Mouse (Mus musculus): ENCODE data around the gene Nf1. TPM values are rescaled to one million over a fixed set of nuclear protein-coding genes. Genes with fewer than 3 reads are reported as not detected.

The Nf1 gene
- polyA plus RNA-seq, 1 experiment, result 14.9 TPM

GRCm38 (mm10) chr11:79483876-79484528 lies 144.5 kb downstream of the Nf1 start:
- 76% methylated on average over 7 of the region's 7 CpGs for WGBS
- Histone ChIP-seq H3K4me1 (ENCODE audit: control insufficient read depth, insufficient read depth, low read length) (peaks cover under 1% of the 10 kb centered on the region; the same call in 1 of the 2 replicates), H3K4me3 (replicated peaks; ENCODE audit: extremely low read depth, low read depth, low read length) (no peak overlapping the region)
- no peak for DNase-seq
- TF ChIP-seq POLR2A (IDR thresholded peaks at IDR 0.05; ENCODE audit: borderline replicate concordance, extremely low read depth, low read depth, low read length) (no peak), CTCF (IDR thresholded peaks at IDR 0.05; ENCODE audit: insufficient read depth, low read length) (no peak)

GRCm38 (mm10) chr11:79484721-79485120 lies 145.2 kb downstream of the Nf1 start:
- DNase-seq, result no peak
- peaks cover 2% of the 10 kb centered on the region for H3K4me1 ChIP-seq (ENCODE audit: control insufficient read depth, insufficient read depth, low read length)
- TF ChIP-seq POLR2A (IDR thresholded peaks at IDR 0.05; ENCODE audit: borderline replicate concordance, extremely low read depth, low read depth, low read length) (no peak), CTCF (IDR thresholded peaks at IDR 0.05; ENCODE audit: insufficient read depth, low read length) (no peak)
- no peak overlapping the region for H3K4me3 ChIP-seq (replicated peaks; ENCODE audit: extremely low read depth, low read depth, low read length)

DNA sequence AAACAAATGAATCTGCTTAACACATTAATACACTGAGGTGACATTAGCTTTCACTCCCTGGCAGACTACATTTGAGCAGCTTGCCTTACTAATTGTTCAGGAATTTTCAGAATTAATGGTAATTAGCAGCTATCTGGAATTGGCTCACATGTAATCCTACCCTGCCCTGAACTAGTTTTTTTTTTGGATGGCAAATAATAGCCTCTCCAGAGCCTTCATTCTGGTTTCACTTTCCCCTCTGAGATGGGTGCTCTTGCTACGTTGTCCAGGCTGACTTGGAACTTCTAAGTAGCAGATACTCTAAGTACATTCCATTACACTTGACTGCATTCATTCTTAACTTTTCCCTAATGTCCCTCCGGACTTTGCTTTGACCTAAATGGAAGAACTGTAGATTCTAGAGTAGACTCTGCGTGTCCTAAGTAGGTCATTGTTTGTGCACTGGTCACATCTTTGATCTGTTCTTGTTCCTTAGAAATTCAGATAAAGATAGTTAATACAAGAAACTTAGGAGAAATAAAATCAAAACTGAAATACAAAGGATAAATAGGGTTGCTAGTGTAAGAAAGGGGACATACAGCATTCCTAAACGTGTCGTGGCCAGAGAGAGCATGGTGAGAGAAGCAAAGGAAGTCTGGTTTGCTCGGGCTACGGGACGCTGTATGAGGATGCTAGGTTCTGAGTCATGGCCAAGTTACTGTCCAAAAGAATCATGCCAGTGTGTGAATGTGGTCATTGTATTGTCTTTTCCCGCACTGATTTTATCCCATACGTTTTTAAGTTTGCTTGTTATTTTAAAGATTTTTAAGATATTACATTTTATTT lies 155.7 kb downstream of the Nf1 start:
- Histone ChIP-seq H3K4me3 (replicated peaks; ENCODE audit: extremely low read depth, low read depth, low read length) (peak overlapping the region; percentile 49), H3K4me1 (ENCODE audit: control insufficient read depth, insufficient read depth, low read length) (peaks cover 7% of the 10 kb centered on the region)
- DNase-seq, result no peak
- TF ChIP-seq CTCF (IDR thresholded peaks at IDR 0.05; ENCODE audit: insufficient read depth, low read length) (no peak), POLR2A (IDR thresholded peaks at IDR 0.05; ENCODE audit: borderline replicate concordance, extremely low read depth, low read depth, low read length) (no peak)
- 30% methylated on average over 10 of the region's 10 CpGs for WGBS

GRCm38 (mm10) chr11:79502917-79503316 lies 163.4 kb downstream of the Nf1 start:
- H3K4me1 ChIP-seq (ENCODE audit: control insufficient read depth, insufficient read depth, low read length), result no peaks in the 10 kb centered on the region
- H3K4me3 ChIP-seq (replicated peaks; ENCODE audit: extremely low read depth, low read depth, low read length), result no peak overlapping the region
- no peak for TF ChIP-seq CTCF (IDR thresholded peaks at IDR 0.05; ENCODE audit: insufficient read depth, low read length)
- TF ChIP-seq POLR2A (IDR thresholded peaks at IDR 0.05; ENCODE audit: borderline replicate concordance, extremely low read depth, low read depth, low read length), result no peak
- WGBS, result 60% methylated on average over 2 of the region's 2 CpGs
- no peak for DNase-seq

DNA sequence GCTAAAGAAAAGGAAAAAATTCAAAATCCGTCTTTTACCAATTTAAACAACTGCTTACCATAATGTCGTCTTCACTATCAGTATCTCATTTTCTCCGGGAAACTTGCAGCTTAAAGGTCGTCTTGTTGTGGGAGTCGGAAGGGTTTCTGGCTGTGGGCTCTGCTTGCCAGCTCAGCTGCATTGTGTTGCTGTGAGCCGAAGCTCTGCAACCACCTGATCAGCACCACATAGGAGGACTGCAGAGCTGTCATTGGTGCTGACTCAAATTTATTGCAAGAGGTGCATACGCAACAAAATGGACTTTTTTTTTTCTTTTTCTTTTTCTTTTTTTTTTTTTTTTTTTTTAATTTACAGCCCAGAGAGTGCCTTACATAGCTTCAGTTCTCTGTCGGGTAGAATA lies 164.4 kb downstream of the Nf1 start, which contains the start of gene Omg:
Gene Omg (minus strand): TSS at position 240 of the 400 bp plus-strand sequence.
- no peak within 1 kb of the TSS for H3K4me3 ChIP-seq (replicated peaks; ENCODE audit: extremely low read depth, low read depth, low read length)
- TF ChIP-seq CTCF (IDR thresholded peaks at IDR 0.05; ENCODE audit: insufficient read depth, low read length) (no peak), POLR2A (IDR thresholded peaks at IDR 0.05; ENCODE audit: borderline replicate concordance, extremely low read depth, low read depth, low read length) (no peak)
- DNase-seq, result no peak
- H3K4me1 ChIP-seq (ENCODE audit: control insufficient read depth, insufficient read depth, low read length), result no peaks in the 10 kb centered on the region
- WGBS, result 69% methylated on average over 8 of the region's 8 CpGs

DNA sequence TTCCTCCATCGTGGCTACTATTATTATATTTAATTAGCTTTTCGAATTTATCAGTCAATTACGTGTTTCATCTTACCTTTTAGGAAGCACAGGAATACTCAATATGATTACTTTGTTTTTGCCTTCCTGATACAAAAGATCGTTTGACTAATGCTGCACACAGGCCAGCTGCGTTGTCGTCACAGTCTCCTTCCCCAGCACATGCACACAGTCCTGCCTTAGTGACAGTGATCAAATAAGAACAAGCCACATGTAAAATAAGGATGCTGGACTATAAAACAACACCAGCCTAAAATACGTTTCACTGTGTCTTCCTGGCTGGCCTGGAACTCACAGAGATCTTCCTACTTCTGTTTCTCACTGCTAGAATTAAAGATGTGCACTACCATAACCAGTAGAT lies 165.0 kb downstream of the Nf1 start:
- TF ChIP-seq CTCF (IDR thresholded peaks at IDR 0.05; ENCODE audit: insufficient read depth, low read length) (no peak), POLR2A (IDR thresholded peaks at IDR 0.05; ENCODE audit: borderline replicate concordance, extremely low read depth, low read depth, low read length) (no peak)
- Histone ChIP-seq H3K4me1 (ENCODE audit: control insufficient read depth, insufficient read depth, low read length) (no peaks in the 10 kb centered on the region), H3K4me3 (replicated peaks; ENCODE audit: extremely low read depth, low read depth, low read length) (no peak overlapping the region)
- no peak for DNase-seq
- WGBS, result 91% methylated on average over 7 of the region's 7 CpGs

DNA sequence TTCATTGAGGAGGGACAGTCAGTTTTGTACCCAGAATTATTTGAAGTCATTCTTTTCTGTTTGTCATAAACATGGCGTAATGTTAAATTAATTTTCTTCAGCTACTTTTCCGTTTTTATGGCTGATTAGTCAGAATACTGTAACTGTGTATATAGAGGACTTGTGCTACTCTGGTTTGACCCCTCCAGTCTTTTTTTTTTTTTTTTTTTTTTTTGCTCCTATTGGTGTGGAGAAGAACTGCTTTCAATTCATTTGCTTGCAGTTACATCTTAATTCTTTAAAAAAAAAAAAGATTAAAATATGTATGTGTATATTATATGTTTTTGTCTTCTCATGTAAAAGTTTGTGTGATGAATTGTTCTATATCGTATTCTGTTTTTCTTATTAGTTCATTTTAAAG lies 172.5 kb downstream of the Nf1 start:
- TF ChIP-seq POLR2A (IDR thresholded peaks at IDR 0.05; ENCODE audit: borderline replicate concordance, extremely low read depth, low read depth, low read length) (no peak), CTCF (IDR thresholded peaks at IDR 0.05; ENCODE audit: insufficient read depth, low read length) (no peak)
- 88% methylated on average over 3 of the region's 3 CpGs for WGBS
- DNase-seq, result no peak
- Histone ChIP-seq H3K4me3 (replicated peaks; ENCODE audit: extremely low read depth, low read depth, low read length) (no peak overlapping the region), H3K4me1 (ENCODE audit: control insufficient read depth, insufficient read depth, low read length) (no peaks in the 10 kb centered on the region)

GRCm38 (mm10) chr11:79515331-79515730 lies 175.8 kb downstream of the Nf1 start:
- Histone ChIP-seq H3K4me1 (ENCODE audit: control insufficient read depth, insufficient read depth, low read length) (no peaks in the 10 kb centered on the region), H3K4me3 (replicated peaks; ENCODE audit: extremely low read depth, low read depth, low read length) (no peak overlapping the region)
- 60% methylated on average over 6 of the region's 6 CpGs for WGBS
- DNase-seq, result no peak
- TF ChIP-seq POLR2A (IDR thresholded peaks at IDR 0.05; ENCODE audit: borderline replicate concordance, extremely low read depth, low read depth, low read length), result no peak
- TF ChIP-seq CTCF (IDR thresholded peaks at IDR 0.05; ENCODE audit: insufficient read depth, low read length), result no peak

- no peaks in the 10 kb centered on the region for H3K4me1 ChIP-seq (ENCODE audit: control insufficient read depth, insufficient read depth, low read length)
- H3K4me3 ChIP-seq (replicated peaks; ENCODE audit: extremely low read depth, low read depth, low read length), result no peak overlapping the region
- TF ChIP-seq POLR2A (IDR thresholded peaks at IDR 0.05; ENCODE audit: borderline replicate concordance, extremely low read depth, low read depth, low read length) (no peak), CTCF (IDR thresholded peaks at IDR 0.05; ENCODE audit: insufficient read depth, low read length) (no peak)
- 100% methylated on average over 2 of the region's 2 CpGs for WGBS
- no peak for DNase-seq
Observed at GRCm38 (mm10) chr11:79515798-79516197, 176.3 kb downstream of the Nf1 start.

- H3K4me3 ChIP-seq (replicated peaks; ENCODE audit: extremely low read depth, low read depth, low read length), result no peak overlapping the region
- TF ChIP-seq POLR2A (IDR thresholded peaks at IDR 0.05; ENCODE audit: borderline replicate concordance, extremely low read depth, low read depth, low read length), result no peak
- no peak for TF ChIP-seq CTCF (IDR thresholded peaks at IDR 0.05; ENCODE audit: insufficient read depth, low read length)
- WGBS, result 74% methylated on average over 6 of the region's 6 CpGs
- DNase-seq, result no peak
- no peaks in the 10 kb centered on the region for H3K4me1 ChIP-seq (ENCODE audit: control insufficient read depth, insufficient read depth, low read length)
Observed at GRCm38 (mm10) chr11:79519299-79519698, 179.8 kb downstream of the Nf1 start.
